Mouse (Mus musculus) inflammation-experienced regulatory T-cells (primary cell): ENCODE results near the gene Cnksr2. TPM values are rescaled to one million over a fixed set of nuclear protein-coding genes. Genes with fewer than 3 reads are reported as not detected.

Experiments
- polyA plus RNA-seq, 2 experiments: library from polyadenylated mRNA; unstranded; fragments of 100-300 nt; shearing (Covaris generic); gene quantifications; one replicate each; pipeline ENCODE4 v1.2.1; 2017

The Cnksr2 gene
- polyA plus RNA-seq: not detected

DNA sequence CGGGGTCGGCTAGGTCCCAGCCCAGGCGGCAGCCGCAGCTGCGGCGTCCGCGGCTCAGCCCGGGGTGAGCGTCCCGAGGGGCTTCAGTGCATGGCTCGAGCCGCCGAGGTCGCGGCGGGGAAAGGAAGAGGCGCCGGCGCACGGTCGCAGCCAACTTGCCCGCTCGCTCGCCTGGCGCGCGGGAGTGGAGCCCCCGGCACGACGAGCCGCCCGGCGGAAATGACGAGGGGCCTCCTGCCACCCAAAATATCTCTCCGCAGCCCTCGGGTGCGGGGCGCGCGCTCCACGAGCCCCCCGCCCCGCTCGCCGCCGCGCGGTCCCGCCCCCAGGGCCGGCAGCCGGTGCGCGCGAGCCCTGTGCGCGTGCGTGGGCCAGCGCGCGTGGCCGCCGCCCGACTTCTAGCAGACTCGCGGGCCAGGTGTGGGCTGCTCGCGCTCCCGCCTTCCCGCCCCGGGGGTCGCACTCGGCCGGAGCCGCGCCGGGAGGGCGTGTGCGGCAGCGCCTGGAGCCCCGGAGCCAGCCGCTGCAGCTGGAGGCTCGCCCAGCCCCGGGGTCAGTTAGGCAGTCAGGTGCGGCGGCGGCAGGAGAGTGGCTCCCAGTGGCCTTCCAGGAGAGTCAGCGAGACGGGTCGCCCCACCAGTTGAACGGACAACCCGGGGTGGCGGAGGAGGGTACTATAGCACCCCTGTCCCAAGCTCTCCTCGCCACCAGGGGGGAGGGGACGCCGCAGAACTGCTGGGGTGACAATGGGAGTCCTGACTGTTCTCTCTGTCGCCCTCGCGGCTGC lies at the start of gene Cnksr2:
TSS of gene Cnksr2 (minus strand) at position 238 of the 787 bp plus-strand sequence.

GRCm38 (mm10) chrX:157818207-157818920 lies 224.7 kb downstream of the Cnksr2 start, which contains the start of gene Klhl34:
Gene Klhl34, plus strand, starts transcription at chrX:157818435.

Other genes with a start within 250 kb of the Cnksr2 start
- not detected for gene Klhl34, start 224.9 kb downstream of the Cnksr2 start, polyA plus RNA-seq